Mouse (Mus musculus) embryo, embryonic 10 days (tissue): Measurements from ENCODE around the gene Parp8.

ENCODE experiments used
- DNase-seq: peaks from one replicate; pipeline ENCODE4 v3.0.0-alpha.2; 2015; ENCODE audit warnings: low spot score

The Parp8 gene

GRCm38 (mm10) chr13:117018676-117019075 lies 6.7 kb downstream of the Parp8 start:
- no peak for DNase-seq

- no peak for DNase-seq
Measured at GRCm38 (mm10) chr13:117013516-117013915, 11.8 kb downstream of the Parp8 start.

- no peak for DNase-seq
Measured at GRCm38 (mm10) chr13:117012031-117012430, 13.3 kb downstream of the Parp8 start.

GRCm38 (mm10) chr13:117010143-117010542 lies 15.2 kb downstream of the Parp8 start:
- DNase-seq, result no peak

GRCm38 (mm10) chr13:117008021-117009015 lies 17.0 kb downstream of the Parp8 start:
- DNase-seq, result no peak

- DNase-seq, result no peak
Measured at GRCm38 (mm10) chr13:117007566-117007965, 17.8 kb downstream of the Parp8 start.

- peak; percentile 13 for DNase-seq
Measured at GRCm38 (mm10) chr13:117006638-117007037, 18.7 kb downstream of the Parp8 start.

GRCm38 (mm10) chr13:117000493-117000892 lies 24.8 kb downstream of the Parp8 start:
- no peak for DNase-seq

- peak; percentile 10 for DNase-seq
Measured at GRCm38 (mm10) chr13:116991560-116991959, 33.8 kb downstream of the Parp8 start.

- DNase-seq, result no peak
Measured at GRCm38 (mm10) chr13:116990327-116990726, 35.0 kb downstream of the Parp8 start.

- DNase-seq, result no peak
Measured at GRCm38 (mm10) chr13:116988706-116989105, 36.6 kb downstream of the Parp8 start.

GRCm38 (mm10) chr13:116988208-116988607 lies 37.1 kb downstream of the Parp8 start:
- DNase-seq, result no peak

- DNase-seq, result no peak
Measured at GRCm38 (mm10) chr13:116987284-116987683, 38.1 kb downstream of the Parp8 start.

- no peak for DNase-seq
Measured at GRCm38 (mm10) chr13:116986658-116987057, 38.7 kb downstream of the Parp8 start.

GRCm38 (mm10) chr13:116974081-116974860 lies 51.1 kb downstream of the Parp8 start:
- DNase-seq, result no peak

GRCm38 (mm10) chr13:116973491-116973890 lies 51.8 kb downstream of the Parp8 start:
- no peak for DNase-seq

GRCm38 (mm10) chr13:116972036-116972611 lies 53.2 kb downstream of the Parp8 start:
- no peak for DNase-seq

GRCm38 (mm10) chr13:116970706-116971428 lies 54.5 kb downstream of the Parp8 start:
- no peak for DNase-seq

GRCm38 (mm10) chr13:116969650-116970049 lies 55.7 kb downstream of the Parp8 start:
- no peak for DNase-seq

- no peak for DNase-seq
Measured at GRCm38 (mm10) chr13:116968906-116969305, 56.4 kb downstream of the Parp8 start.

- DNase-seq, result no peak
Measured at GRCm38 (mm10) chr13:116967459-116967858, 57.9 kb downstream of the Parp8 start.
